Mouse (Mus musculus): Measurements from ENCODE around the gene Slc7a11.

DNA sequence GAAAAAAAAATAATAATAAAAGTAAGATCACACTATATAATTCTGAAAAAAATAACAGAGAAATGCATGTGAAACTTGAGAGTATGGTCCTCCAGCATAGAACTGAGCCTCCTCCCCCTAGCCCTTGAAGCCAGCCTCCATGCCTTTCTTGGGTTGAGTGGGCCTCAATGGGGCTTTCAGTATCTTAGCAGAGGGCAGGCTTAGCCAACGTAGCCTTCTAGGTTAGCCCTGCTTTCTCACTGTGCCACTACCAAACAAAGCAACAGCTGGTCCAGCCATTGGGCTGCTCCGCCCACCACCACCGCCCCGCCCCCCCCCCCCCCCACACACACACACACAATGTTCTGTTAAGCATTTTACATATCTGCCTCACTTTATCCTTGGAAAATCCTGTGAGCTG lies 56.1 kb downstream of the Slc7a11 start:
- TF ChIP-seq EP300 (IDR thresholded peaks at IDR 0.05) = no peak
- no peak for TF ChIP-seq CTCF (IDR thresholded peaks at IDR 0.05)
